In the genomic region with DNA sequence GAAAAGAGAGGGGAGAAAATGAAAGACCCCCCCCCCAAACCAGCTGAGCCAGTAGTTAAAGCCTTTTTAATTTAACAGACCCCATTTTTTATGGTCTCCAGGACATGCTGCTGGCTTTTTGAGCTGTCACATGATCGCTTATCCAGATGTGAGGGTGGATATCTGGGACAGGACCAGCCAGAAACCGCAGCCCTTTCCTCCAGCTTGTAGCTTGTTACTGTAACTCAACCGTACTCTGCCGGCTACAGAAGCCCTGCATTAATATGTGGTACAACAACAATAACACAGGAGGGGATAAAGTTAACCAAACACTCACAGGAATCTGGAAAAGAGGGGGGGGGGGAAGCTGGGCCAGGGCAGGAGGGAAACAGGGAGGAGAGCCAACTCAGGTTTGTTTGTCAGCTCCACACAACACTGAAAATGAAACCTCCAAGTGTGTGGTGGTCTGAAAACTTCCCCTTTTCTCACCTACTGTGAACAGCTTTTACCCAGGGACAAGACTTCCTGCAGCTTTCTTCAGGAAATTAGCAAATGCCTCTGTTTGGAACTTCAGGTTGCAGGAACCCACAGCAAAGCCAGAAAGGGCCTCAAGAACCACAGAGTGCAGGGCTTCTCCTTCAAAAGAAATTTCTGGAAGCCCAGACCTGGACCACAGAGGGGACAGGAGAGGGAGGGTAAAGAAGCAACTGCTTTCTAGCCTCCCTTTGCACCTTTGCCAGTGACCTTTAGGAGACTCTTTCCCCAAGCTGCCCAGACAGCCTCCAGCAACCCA, we compare ENCODE assay signal across 9 mouse cellular contexts.
DNase-seq lines count a peak whose midpoint lies in the region; ATAC-seq lines count a peak whose summit lies in the region.
"Had no signal": no experiment of that assay in that cellular context is flagged by ENCODE, and none has a peak within 500 bp of the region (broad histone marks: within the 10 kb centered on the region; RNA-seq: fewer than 3 reads in every experiment).

No protein-coding gene starts in this region.

- 16% methylated on average over 4 of the region's 4 CpGs for WGBS in embryonic facial prominence, embryonic 12.5 days
- 16% methylated on average over 4 of the region's 4 CpGs for WGBS in liver, embryonic 11.5 days
- WGBS in forebrain, embryonic 10.5 days: 73% methylated on average over 4 of the region's 4 CpGs

- H3K4me3 ChIP-seq in embryonic facial prominence, embryonic 12.5 days: no peak overlapping the region
- H3K4me3 ChIP-seq in liver, embryonic 11.5 days (ENCODE audit: low read depth, low read length): no peak overlapping the region
- H3K4me3 ChIP-seq in forebrain, embryonic 10.5 days: no peak overlapping the region
- H3K4me3 ChIP-seq: heart, embryonic 15.5 days had no signal

- intact Hi-C loops in gastrocnemius, postnatal 36 days (cut with DNase I): no loop called here

- DNase-seq in spleen, postnatal 36 days (ENCODE audit: low spot score in 2 of 2): peak; percentile 35 to 39
- no peak for DNase-seq in spleen, postnatal 14 days (ENCODE audit: low spot score in 2 of 2)
- no peak for DNase-seq in liver, embryonic 11.5 days (ENCODE audit: low spot score)
- peak; percentile 25 for DNase-seq in thymus, postnatal 4 days
- no peak for DNase-seq in forebrain, embryonic 10.5 days (ENCODE audit: extremely low spot score, low spot score)
- DNase-seq in gastrocnemius, postnatal 36 days: no peak
- DNase-seq: layer of hippocampus, adult 9-11 months had no signal

- H3K4me2 ChIP-seq in embryonic facial prominence, embryonic 12.5 days (replicated peaks): no peak overlapping the region
- H3K4me2 ChIP-seq in liver, embryonic 11.5 days: peak overlapping the region; percentile 6; the same call in 1 of the 2 replicates
- H3K4me2 ChIP-seq: heart, embryonic 15.5 days had no signal

- ATAC-seq in embryonic facial prominence, embryonic 12.5 days (ENCODE audit: insufficient number of reproducible peaks, insufficient read depth, low FRiP score, low TSS enrichment): 0 out of 2 replicates have a peak, but pooled peaks have one; percentile 52
- ATAC-seq in liver, embryonic 11.5 days (replicated peaks; ENCODE audit: low FRiP score): no peak

- no peak overlapping the region for H3K9ac ChIP-seq in embryonic facial prominence, embryonic 12.5 days
- H3K9ac ChIP-seq in liver, embryonic 11.5 days (ENCODE audit: low read depth, low read length): no peak overlapping the region
- H3K9ac ChIP-seq: heart, embryonic 15.5 days had no signal

- H3K27me3 ChIP-seq in embryonic facial prominence, embryonic 12.5 days: no peaks in the 10 kb centered on the region
- H3K27me3 ChIP-seq in liver, embryonic 11.5 days (replicated peaks; ENCODE audit: control insufficient read depth, insufficient read depth, low read length): no peaks in the 10 kb centered on the region
- H3K27me3 ChIP-seq in forebrain, embryonic 10.5 days (ENCODE audit: poor library complexity, severe bottlenecking): no peaks in the 10 kb centered on the region; the same call in 1 of the 2 replicates
- H3K27me3 ChIP-seq: heart, embryonic 15.5 days had no signal

- no peaks in the 10 kb centered on the region for H3K9me3 ChIP-seq in embryonic facial prominence, embryonic 12.5 days
- no peaks in the 10 kb centered on the region for H3K9me3 ChIP-seq in liver, embryonic 11.5 days (ENCODE audit: control insufficient read depth, low read length)
- H3K9me3 ChIP-seq in forebrain, embryonic 10.5 days: no peaks in the 10 kb centered on the region
- H3K9me3 ChIP-seq: heart, embryonic 15.5 days had no signal

- peak overlapping the region; percentile 76 for H3K27ac ChIP-seq in embryonic facial prominence, embryonic 12.5 days
- H3K27ac ChIP-seq in liver, embryonic 11.5 days (ENCODE audit: low read depth, low read length): no peak overlapping the region
- no peak overlapping the region for H3K27ac ChIP-seq in forebrain, embryonic 10.5 days
- H3K27ac ChIP-seq: heart, embryonic 15.5 days had no signal

- H3K4me1 ChIP-seq in embryonic facial prominence, embryonic 12.5 days: peaks cover 9% of the 10 kb centered on the region
- H3K4me1 ChIP-seq in liver, embryonic 11.5 days (replicated peaks; ENCODE audit: control insufficient read depth, insufficient read depth, low read length): no peaks in the 10 kb centered on the region
- peaks cover 7% of the 10 kb centered on the region; the same call in 1 of the 2 replicates for H3K4me1 ChIP-seq in forebrain, embryonic 10.5 days
- H3K4me1 ChIP-seq: heart, embryonic 15.5 days had no signal

- no peaks in the 10 kb centered on the region for H3K36me3 ChIP-seq in embryonic facial prominence, embryonic 12.5 days
- H3K36me3 ChIP-seq in liver, embryonic 11.5 days (ENCODE audit: control insufficient read depth, insufficient read depth, low read length): no peaks in the 10 kb centered on the region
- no peaks in the 10 kb centered on the region for H3K36me3 ChIP-seq in forebrain, embryonic 10.5 days (replicated peaks)
- H3K36me3 ChIP-seq: heart, embryonic 15.5 days had no signal

Comparison
In these comparisons a context has a peak if more than half of its experiments do, and no peak if none do; other contexts are left out.
1. DNase-seq: peak in spleen, postnatal 36 days (2 of 2) and thymus, postnatal 4 days (single experiment); none in spleen, postnatal 14 days (0 of 2), liver, embryonic 11.5 days (single experiment), forebrain, embryonic 10.5 days (single experiment) and gastrocnemius, postnatal 36 days (0 of 2).